Comparison of ENCODE assay signal across 8 mouse cellular contexts in genomic region chr9:41376948-41377700, GRCm38 (mm10).
DNase-seq lines count a peak whose midpoint lies in the region; ATAC-seq and TF ChIP-seq lines count a peak whose summit lies in the region.

No protein-coding gene starts in this region.

- no peaks in the 10 kb centered on the region for H3K79me2 ChIP-seq in heart, adult 2 months (replicated peaks; ENCODE audit: control insufficient read depth, insufficient read depth, low read length)

- ATAC-seq in intestine, embryonic 16.5 days: no peak
- ATAC-seq in stomach, embryonic 15.5 days (ENCODE audit: insufficient read depth, low FRiP score, low read depth): no peak

- H3K9ac ChIP-seq in heart, adult 2 months (ENCODE audit: low read depth, low read length): no peak overlapping the region
- 0 out of 2 replicates have a peak overlapping the region, but pooled peaks have one; percentile 56 for H3K9ac ChIP-seq in intestine, embryonic 16.5 days (ENCODE audit: low read depth, low read length)
- no peak overlapping the region for H3K9ac ChIP-seq in stomach, embryonic 15.5 days

- H3K27ac ChIP-seq in heart, adult 2 months: peak overlapping the region; percentile 74
- no peak overlapping the region for H3K27ac ChIP-seq in intestine, embryonic 16.5 days (ENCODE audit: low read length)
- H3K27ac ChIP-seq in stomach, embryonic 15.5 days: no peak overlapping the region

- no peak for TF ChIP-seq CTCF in heart, adult 2 months (IDR thresholded peaks at IDR 0.05)

- peaks cover 3% of the 10 kb centered on the region for H3K4me1 ChIP-seq in heart, adult 2 months (ENCODE audit: control insufficient read depth, insufficient read depth, low read length)
- peaks cover 11% of the 10 kb centered on the region for H3K4me1 ChIP-seq in intestine, embryonic 16.5 days (ENCODE audit: control insufficient read depth, insufficient read depth, low read length)
- peaks cover 8% of the 10 kb centered on the region for H3K4me1 ChIP-seq in stomach, embryonic 15.5 days

- H3K9me3 ChIP-seq in intestine, embryonic 16.5 days (ENCODE audit: control insufficient read depth, low read length): no peaks in the 10 kb centered on the region
- no peaks in the 10 kb centered on the region for H3K9me3 ChIP-seq in stomach, embryonic 15.5 days

- no peaks in the 10 kb centered on the region for H3K36me3 ChIP-seq in heart, adult 2 months (ENCODE audit: control insufficient read depth, insufficient read depth, low read length)
- H3K36me3 ChIP-seq in intestine, embryonic 16.5 days (ENCODE audit: control insufficient read depth, insufficient read depth, low read length): no peaks in the 10 kb centered on the region
- H3K36me3 ChIP-seq in stomach, embryonic 15.5 days: no peaks in the 10 kb centered on the region

- no peak for TF ChIP-seq POLR2A in heart, adult 2 months (IDR thresholded peaks at IDR 0.05; ENCODE audit: insufficient read depth, low read depth, low read length)

- WGBS in heart, adult 2 months: 47% methylated on average over 8 of the region's 8 CpGs
- WGBS in intestine, embryonic 16.5 days: 44% methylated on average over 8 of the region's 8 CpGs
- WGBS in stomach, embryonic 15.5 days: 48% methylated on average over 8 of the region's 8 CpGs

- H3K27me3 ChIP-seq in heart, adult 2 months (ENCODE audit: control insufficient read depth, insufficient read depth, low read length): no peaks in the 10 kb centered on the region
- H3K27me3 ChIP-seq in intestine, embryonic 16.5 days (replicated peaks; ENCODE audit: control insufficient read depth, insufficient read depth, low read length): no peaks in the 10 kb centered on the region
- H3K27me3 ChIP-seq in stomach, embryonic 15.5 days (replicated peaks): no peaks in the 10 kb centered on the region

- no peak overlapping the region for H3K4me3 ChIP-seq in heart, adult 2 months
- H3K4me3 ChIP-seq in intestine, embryonic 16.5 days (ENCODE audit: low read length): no peak overlapping the region
- H3K4me3 ChIP-seq in stomach, embryonic 15.5 days (replicated peaks): no peak overlapping the region

- H3K4me2 ChIP-seq in intestine, embryonic 16.5 days (ENCODE audit: low read depth, low read length): peak overlapping the region; percentile 55
- 0 out of 2 replicates have a peak overlapping the region, but pooled peaks have one; percentile 11 for H3K4me2 ChIP-seq in stomach, embryonic 15.5 days

- no peak for DNase-seq in heart, adult 2 months
- no peak for DNase-seq in heart, adult 18-20 months
- peak; percentile 11 for DNase-seq in retina, postnatal 1 day
- DNase-seq in retina, embryonic 14.5 days (ENCODE audit: low spot score): no peak
- DNase-seq in gastrocnemius, postnatal 14 days: no peak
- no peak for DNase-seq in cerebellum, postnatal 36 days

- no peak for TF ChIP-seq EP300 in heart, adult 2 months (IDR thresholded peaks at IDR 0.05; ENCODE audit: insufficient read depth, low read depth, low read length)

- intact Hi-C loops in heart, adult 2 months (cut with DNase I): loop anchor here (2.0 to 5.0 kb wide), 5 partner anchors 50 to 575 kb away; no protein-coding TSS in a partner anchor
- intact Hi-C loops in gastrocnemius, postnatal 14 days (cut with DNase I; ENCODE audit: low total_unique reads): loop anchor here (5.0 kb wide), 1 partner anchor 150 kb away; no protein-coding TSS in a partner anchor
